Mouse (Mus musculus) testis, adult 2 months (tissue): ENCODE measurements around the gene Zc3h12a.

ENCODE experiments used
- CTCF ChIP-seq: fragments of 200-500 bp; IDR thresholded peaks from 2 replicates; pipeline ENCODE4 v1.5.1; 2012; ENCODE audit warnings: low read depth, mild to moderate bottlenecking, inconsistent platforms, low read length, moderate library complexity; ENCODE audit not compliant: control insufficient read depth, insufficient read depth, insufficient replicate concordance
- POLR2A ChIP-seq: fragments of 200-500 bp; IDR thresholded peaks from 2 replicates; pipeline ENCODE4 v1.6.1; 2012; ENCODE audit warnings: low read depth, mild to moderate bottlenecking, inconsistent platforms, low read length, moderate library complexity; ENCODE audit not compliant: control insufficient read depth

DNA sequence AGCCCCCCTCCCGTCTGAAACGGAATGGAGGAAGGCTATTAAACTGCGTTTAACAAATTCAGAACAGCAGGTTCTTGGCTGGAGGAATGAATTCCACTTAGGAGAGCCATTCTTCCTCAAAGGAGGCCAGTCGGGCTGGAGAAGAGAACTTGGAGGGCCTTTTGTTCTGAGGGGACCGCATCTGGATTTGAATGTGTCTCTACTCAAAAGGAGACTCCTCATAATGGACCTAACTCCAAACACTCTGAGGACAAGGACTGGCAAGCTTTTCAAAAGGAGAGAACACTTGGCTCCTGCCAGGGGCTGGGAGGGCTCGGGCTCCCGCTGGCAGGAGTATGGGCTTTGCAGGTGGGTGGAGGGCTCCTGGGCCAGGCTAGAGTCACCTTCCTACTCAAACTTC, 17.0 kb upstream of the Zc3h12a start:
- TF ChIP-seq CTCF (no peak), POLR2A (no peak)
